Mouse (Mus musculus) fat pad, adult 2 months (tissue): ENCODE data around the gene Plcd1.

Experiments used
- DNase-seq: peaks from one replicate; pipeline ENCODE4 v3.0.0-alpha.2; 2011; ENCODE audit warnings: low read depth, low spot score; ENCODE audit errors: extremely low read depth

The Plcd1 gene

GRCm38 (mm10) chr9:119091581-119092310 is 1.6 kb downstream of the Plcd1 start:
- no peak for DNase-seq

- DNase-seq, result no peak
Observed at GRCm38 (mm10) chr9:119090462-119090861, 2.8 kb downstream of the Plcd1 start.

- no peak for DNase-seq
Observed at GRCm38 (mm10) chr9:119089437-119089836, 3.9 kb downstream of the Plcd1 start.

GRCm38 (mm10) chr9:119088148-119088801 is 5.0 kb downstream of the Plcd1 start:
- DNase-seq, result no peak

- no peak for DNase-seq
Observed at GRCm38 (mm10) chr9:119087309-119087708, 6.0 kb downstream of the Plcd1 start.

GRCm38 (mm10) chr9:119086451-119086850 is 6.9 kb downstream of the Plcd1 start:
- DNase-seq, result no peak

GRCm38 (mm10) chr9:119083966-119084365 is 9.3 kb downstream of the Plcd1 start:
- DNase-seq, result no peak

GRCm38 (mm10) chr9:119082656-119083430 is 10.5 kb downstream of the Plcd1 start:
- DNase-seq, result no peak

GRCm38 (mm10) chr9:119082039-119082438 is 11.3 kb downstream of the Plcd1 start:
- DNase-seq, result no peak

GRCm38 (mm10) chr9:119080040-119080675 is 13.1 kb downstream of the Plcd1 start:
- no peak for DNase-seq

GRCm38 (mm10) chr9:119075685-119076084 is 17.6 kb downstream of the Plcd1 start:
- no peak for DNase-seq

GRCm38 (mm10) chr9:119073184-119073895 is 20.0 kb downstream of the Plcd1 start:
- no peak for DNase-seq

- no peak for DNase-seq
Observed at GRCm38 (mm10) chr9:119071786-119072185, 21.5 kb downstream of the Plcd1 start.

GRCm38 (mm10) chr9:119070173-119070825 is 23.0 kb downstream of the Plcd1 start:
- no peak for DNase-seq

- no peak for DNase-seq
Observed at GRCm38 (mm10) chr9:119068266-119068665, 25.0 kb downstream of the Plcd1 start.

GRCm38 (mm10) chr9:119067601-119068000 is 25.7 kb downstream of the Plcd1 start:
- no peak for DNase-seq

- no peak for DNase-seq
Observed at GRCm38 (mm10) chr9:119064296-119064695, 29.0 kb downstream of the Plcd1 start.

GRCm38 (mm10) chr9:119063036-119063644 is 30.2 kb downstream of the Plcd1 start:
- no peak for DNase-seq

- no peak for DNase-seq
Observed at GRCm38 (mm10) chr9:119060701-119061100, 32.6 kb downstream of the Plcd1 start.

GRCm38 (mm10) chr9:119058245-119058644 is 35.1 kb downstream of the Plcd1 start:
- DNase-seq, result no peak
